Mouse (Mus musculus) liver, adult 2 months (tissue): Measurements from ENCODE around the gene Ap1g2. TPM values are rescaled to one million over a fixed set of nuclear protein-coding genes. Genes with fewer than 3 reads are reported as not detected.

Source experiments
- DNase-seq: peaks from one replicate; pipeline ENCODE4 v3.0.0-alpha.2; 2011; ENCODE audit warnings: low read depth, low spot score; ENCODE audit errors: extremely low read depth
- H3K27ac ChIP-seq: fragments of 200-500 bp; replicated peaks from 2 replicates; pipeline ENCODE4 v1.5.1; 2012; ENCODE audit warnings: low read depth, mild to moderate bottlenecking, control low read depth, inconsistent platforms, low read length; ENCODE audit not compliant: insufficient read depth
- H3K27me3 ChIP-seq: fragments of 200-500 bp; 2 replicates; pipeline ENCODE4 v1.6.1; 2012; ENCODE audit warnings: mild to moderate bottlenecking, moderate library complexity, low read length, inconsistent platforms; ENCODE audit not compliant: control insufficient read depth, insufficient read depth
- H3K36me3 ChIP-seq: fragments of 200-500 bp; 2 replicates; pipeline ENCODE4 v1.6.1; 2012; ENCODE audit warnings: low read length, inconsistent platforms; ENCODE audit not compliant: control insufficient read depth, insufficient read depth
- H3K4me1 ChIP-seq: fragments of 200-500 bp; 2 replicates; pipeline ENCODE4 v1.6.1; 2011; ENCODE audit warnings: low read length; ENCODE audit not compliant: control insufficient read depth, insufficient read depth
- H3K4me3 ChIP-seq: fragments of 200-500 bp; 2 replicates; pipeline ENCODE4 v1.5.1; 2011; ENCODE audit warnings: low read depth, mild to moderate bottlenecking, control low read depth, low read length, moderate library complexity; ENCODE audit not compliant: insufficient read depth
- H3K79me2 ChIP-seq: fragments of 200-500 bp; 2 replicates; pipeline ENCODE4 v1.6.1; 2012; ENCODE audit warnings: inconsistent platforms, mild to moderate bottlenecking, low read length, moderate library complexity; ENCODE audit not compliant: control insufficient read depth, insufficient read depth
- H3K9ac ChIP-seq: fragments of 200-500 bp; 2 replicates; pipeline ENCODE4 v1.6.1; 2012; ENCODE audit warnings: low read depth, mild to moderate bottlenecking, control low read depth, inconsistent platforms, low read length
- CTCF ChIP-seq: fragments of 200-500 bp; IDR thresholded peaks from 2 replicates; pipeline ENCODE4 v1.5.1; 2011; ENCODE audit warnings: low read depth, low read length, control low read depth
- POLR2A ChIP-seq: fragments of 200-500 bp; IDR thresholded peaks from 2 replicates; pipeline ENCODE4 v1.6.1; 2011; ENCODE audit warnings: low read length, control low read depth; ENCODE audit not compliant: insufficient read depth; ENCODE audit errors: extremely low read depth
- WGBS: fragments of 180-500 bp; shearing (Covaris S2); methylation state at CpG from one replicate; pipeline ENCODE4 v1.1.7; 2018; 5-methylcytosine and 5-hydroxymethylcytosine counted together
- polyA plus RNA-seq: library from polyadenylated mRNA; depleted of rRNA; stranded (reverse); fragments of >200 nt; gene quantifications from 2 replicates; pipeline ENCODE4 v1.2.3, GENCODE M21; 2012
- total RNA-seq: library from RNA; depleted of rRNA; stranded (reverse); fragments of >200 nt; gene quantifications from 2 replicates; pipeline ENCODE4 v1.2.3, GENCODE M21; 2014

The Ap1g2 gene
- total and polyA plus RNA-seq, 2 experiments, result 4.9 to 15.6 TPM

DNA sequence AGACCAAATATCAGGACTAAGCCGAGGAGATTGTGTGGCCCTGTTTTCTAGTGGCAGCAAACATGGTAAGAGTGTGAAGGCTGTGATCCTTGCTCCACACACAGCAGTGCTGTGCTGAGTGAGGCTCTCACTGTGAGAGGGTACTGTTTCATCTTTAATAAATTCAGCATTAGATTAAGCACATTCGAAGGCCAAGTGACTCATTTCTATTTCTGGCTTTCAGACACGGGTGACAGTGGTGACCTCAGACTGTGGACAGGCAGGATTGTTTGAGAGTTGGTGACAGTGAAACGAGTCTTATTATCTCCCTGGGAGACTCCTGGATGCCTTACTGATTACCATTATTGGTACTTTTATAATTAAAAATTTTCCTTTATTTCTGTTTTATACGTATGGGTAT is 19.3 kb upstream of the Ap1g2 start:
- peaks cover 1% of the 10 kb centered on the region; the same call in 1 of the 2 replicates for H3K4me1 ChIP-seq
- H3K27me3 ChIP-seq, result no peaks in the 10 kb centered on the region
- H3K27ac ChIP-seq, result no peak overlapping the region
- no peak overlapping the region for H3K4me3 ChIP-seq
- DNase-seq, result no peak
- TF ChIP-seq CTCF (no peak), POLR2A (no peak)
- no peak overlapping the region for H3K9ac ChIP-seq
- 75% methylated on average over 5 of the region's 5 CpGs for WGBS
- no peaks in the 10 kb centered on the region for H3K36me3 ChIP-seq
- H3K79me2 ChIP-seq, result no peaks in the 10 kb centered on the region

DNA sequence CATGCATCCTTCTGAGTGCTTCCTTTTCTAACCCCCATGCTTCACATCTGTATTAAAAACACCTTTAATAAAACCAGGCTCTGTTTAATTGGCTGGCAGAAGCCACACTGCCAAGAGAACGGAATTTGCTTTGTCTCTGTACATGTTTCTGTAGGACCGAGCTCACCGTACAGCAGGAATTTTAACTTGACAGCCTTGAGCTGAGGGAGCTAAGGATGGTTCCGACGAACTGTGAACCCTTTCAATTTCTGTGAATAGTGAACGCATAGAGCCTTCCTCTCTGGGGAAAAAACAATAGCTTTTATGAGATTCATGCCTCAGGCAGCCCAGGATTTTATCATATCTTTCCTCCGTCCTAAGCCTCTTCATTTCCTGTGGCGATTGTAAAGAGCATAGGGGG is 16.0 kb upstream of the Ap1g2 start:
- Histone ChIP-seq H3K27me3 (no peaks in the 10 kb centered on the region), H3K27ac (no peak overlapping the region), H3K36me3 (no peaks in the 10 kb centered on the region), H3K79me2 (no peaks in the 10 kb centered on the region), H3K4me3 (no peak overlapping the region), H3K9ac (no peak overlapping the region), H3K4me1 (peaks cover 1% of the 10 kb centered on the region; the same call in 1 of the 2 replicates)
- 62% methylated on average over 8 of the region's 8 CpGs for WGBS
- DNase-seq, result no peak
- TF ChIP-seq POLR2A (no peak), CTCF (no peak)

DNA sequence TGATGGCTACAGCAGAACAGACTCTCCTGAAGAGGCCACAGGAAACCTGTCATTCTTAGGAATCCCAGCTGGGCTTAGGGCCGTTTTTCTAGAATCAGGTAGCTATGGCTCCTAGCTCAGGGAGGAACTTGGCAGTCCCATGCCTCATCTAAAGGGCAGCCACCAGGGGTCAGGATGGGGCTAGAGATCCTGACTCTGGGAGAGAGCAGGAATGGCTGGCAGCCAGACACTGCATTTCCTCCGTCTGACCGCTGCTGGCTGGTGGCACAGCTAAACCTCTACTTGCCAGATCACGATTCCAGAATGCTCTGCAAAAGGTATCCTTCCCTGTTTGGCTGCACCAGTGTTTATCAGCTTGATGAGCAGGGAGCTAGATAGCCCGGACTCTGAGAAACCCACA is 15.6 kb upstream of the Ap1g2 start:
- TF ChIP-seq CTCF, result peak; percentile 98
- TF ChIP-seq POLR2A, result no peak
- Histone ChIP-seq H3K27me3 (0 out of 2 replicates have a peak, but pooled peaks cover under 1% of the 10 kb centered on the region), H3K79me2 (no peaks in the 10 kb centered on the region), H3K4me1 (peaks cover 1% of the 10 kb centered on the region; the same call in 1 of the 2 replicates), H3K9ac (no peak overlapping the region), H3K27ac (no peak overlapping the region), H3K36me3 (no peaks in the 10 kb centered on the region), H3K4me3 (no peak overlapping the region)
- DNase-seq, result peak; percentile 84
- 6% methylated on average over 5 of the region's 5 CpGs for WGBS

DNA sequence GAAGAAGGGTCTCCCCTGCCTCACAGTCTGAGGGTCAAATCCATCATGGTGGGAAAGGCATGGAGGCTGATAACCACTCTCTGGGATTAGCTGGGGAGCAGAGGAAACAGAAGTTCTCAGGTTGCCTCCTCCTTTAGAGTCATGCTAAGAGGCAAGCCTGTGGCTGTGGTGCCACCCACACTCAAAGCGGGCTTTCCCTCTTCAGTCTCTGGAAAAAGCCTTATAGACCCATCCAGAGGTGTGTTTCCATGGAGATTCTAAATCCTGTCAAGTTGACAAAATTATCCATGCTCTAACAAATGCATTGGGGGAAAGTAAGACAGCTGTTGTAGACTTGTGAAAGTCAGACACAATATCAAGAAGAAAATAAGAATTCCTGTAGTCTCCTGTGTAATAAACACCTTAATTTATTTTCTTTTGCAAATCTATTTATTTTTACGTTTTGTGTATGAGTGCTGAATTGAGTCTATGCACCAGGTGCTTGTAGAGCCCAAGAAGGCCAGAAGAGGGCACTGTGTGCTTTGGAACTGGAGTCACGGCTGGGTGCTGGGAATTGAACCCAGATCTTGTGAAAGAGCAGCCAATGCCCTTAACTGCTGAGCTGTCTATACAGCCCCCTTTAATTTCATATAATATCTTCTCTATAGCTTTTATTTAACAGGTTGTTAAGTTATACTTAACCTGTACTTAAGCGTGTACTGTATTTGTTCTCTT is 13.2 kb upstream of the Ap1g2 start:
- no peak overlapping the region for H3K9ac ChIP-seq
- TF ChIP-seq CTCF, result peak; percentile 58
- TF ChIP-seq POLR2A, result no peak
- H3K79me2 ChIP-seq, result no peaks in the 10 kb centered on the region
- no peak overlapping the region for H3K27ac ChIP-seq
- no peaks in the 10 kb centered on the region for H3K36me3 ChIP-seq
- peaks cover 1% of the 10 kb centered on the region; the same call in 1 of the 2 replicates for H3K4me1 ChIP-seq
- 75% methylated on average over 4 of the region's 4 CpGs for WGBS
- DNase-seq, result no peak
- H3K4me3 ChIP-seq, result no peak overlapping the region
- peaks cover 13% of the 10 kb centered on the region for H3K27me3 ChIP-seq

DNA sequence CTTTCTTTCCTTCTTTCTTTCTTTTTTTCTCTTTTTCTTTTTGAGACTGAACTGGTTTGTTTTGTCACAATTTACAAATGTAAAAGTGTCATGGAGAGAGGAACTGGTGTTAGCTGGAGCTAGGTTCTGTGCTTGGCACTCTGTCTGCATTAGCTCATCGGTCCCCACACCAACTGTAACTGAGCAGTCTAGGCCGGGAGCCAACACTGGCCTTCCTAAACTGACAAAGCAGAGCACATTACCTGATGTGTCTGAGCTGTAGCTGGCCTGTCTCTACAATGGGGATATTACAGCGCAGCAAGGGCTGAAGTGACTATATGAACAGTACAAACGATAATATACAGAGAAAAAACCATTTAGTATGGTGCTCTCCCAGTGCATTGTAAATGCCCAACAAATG is 12.5 kb upstream of the Ap1g2 start:
- H3K36me3 ChIP-seq, result no peaks in the 10 kb centered on the region
- WGBS, result 64% methylated on average over 4 of the region's 4 CpGs
- H3K27me3 ChIP-seq, result peaks cover 19% of the 10 kb centered on the region
- no peak overlapping the region for H3K4me3 ChIP-seq
- H3K79me2 ChIP-seq, result no peaks in the 10 kb centered on the region
- peaks cover 1% of the 10 kb centered on the region; the same call in 1 of the 2 replicates for H3K4me1 ChIP-seq
- H3K27ac ChIP-seq, result no peak overlapping the region
- TF ChIP-seq POLR2A (no peak), CTCF (no peak)
- H3K9ac ChIP-seq, result no peak overlapping the region
- DNase-seq, result no peak
